Mouse (Mus musculus): ENCODE measurements at regions not wholly inside any gene's neighbourhood (a gene's known extent, or its start where the extent isn't known, plus 50 kb on each side); places are given as distances from the start of the nearest gene placed in this dataset.
A peak's percentile ranks its signal among the peaks of the same experiment; 100 is the strongest.
"Not testable (repeated sequence)": the region's sequence is repeated elsewhere in the genome, so short reads cannot be mapped to it uniquely, and the experiment has no call there.

DNA sequence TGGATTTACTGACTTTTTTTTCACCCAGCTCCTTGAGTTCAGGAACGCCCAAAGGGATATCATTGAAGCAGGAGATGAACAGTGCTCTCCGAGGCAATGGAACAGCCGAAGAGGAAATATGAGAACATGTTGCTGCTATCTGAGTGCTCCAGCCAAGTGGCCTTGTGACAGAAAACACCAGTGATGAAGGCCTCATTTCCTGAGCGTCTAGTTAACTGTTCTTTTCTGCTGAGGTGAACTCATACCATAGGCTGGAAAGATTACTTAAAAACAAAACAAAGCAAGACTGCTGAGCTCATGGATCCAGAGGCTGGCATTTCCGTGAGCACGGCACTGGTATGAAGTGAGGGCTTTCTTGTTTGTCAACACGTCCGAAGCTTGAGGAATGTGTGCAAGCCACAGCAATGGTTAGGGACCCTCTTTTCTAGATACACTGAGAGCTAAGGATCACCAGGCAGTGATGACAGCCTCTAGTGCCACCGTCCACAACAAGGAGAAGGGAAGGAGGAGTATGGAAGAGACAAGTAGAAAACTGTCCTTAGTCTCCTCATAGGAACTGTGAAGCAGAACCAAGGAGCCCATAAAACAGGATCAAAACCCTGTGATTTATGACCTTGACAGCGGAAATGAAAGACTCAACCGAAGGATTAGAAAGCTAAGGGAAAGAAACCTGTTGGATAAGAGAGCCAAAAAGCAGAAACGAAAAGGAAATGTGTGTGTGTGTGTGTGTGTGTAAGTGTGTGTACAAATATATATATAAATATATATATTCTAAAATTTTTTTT lies 200.4 kb downstream of the Fam43a start:
- Histone ChIP-seq H3K27me3 (replicated peaks; ENCODE audit: control insufficient read depth, insufficient read depth, low read length) (no peaks in the 10 kb centered on the region), H3K4me1 (replicated peaks; ENCODE audit: control insufficient read depth, insufficient read depth, low read length) (no peaks in the 10 kb centered on the region), H3K4me3 (ENCODE audit: low read depth, low read length) (no peak overlapping the region), H3K9ac (ENCODE audit: low read depth, low read length) (no peak overlapping the region), H3K4me2 (replicated peaks; ENCODE audit: low read depth) (no peak overlapping the region), H3K36me3 (ENCODE audit: control insufficient read depth, insufficient read depth) (no peaks in the 10 kb centered on the region), H3K27ac (ENCODE audit: low read depth, low read length) (no peak overlapping the region; the same call in 1 of the 2 replicates), H3K9me3 (ENCODE audit: control insufficient read depth) (no peaks in the 10 kb centered on the region)
- TF ChIP-seq CTCF (IDR thresholded peaks at IDR 0.05; ENCODE audit: low read depth), result no peak
- 50% methylated on average over 12 of the region's 12 CpGs for WGBS
- ATAC-seq, result no peak

DNA sequence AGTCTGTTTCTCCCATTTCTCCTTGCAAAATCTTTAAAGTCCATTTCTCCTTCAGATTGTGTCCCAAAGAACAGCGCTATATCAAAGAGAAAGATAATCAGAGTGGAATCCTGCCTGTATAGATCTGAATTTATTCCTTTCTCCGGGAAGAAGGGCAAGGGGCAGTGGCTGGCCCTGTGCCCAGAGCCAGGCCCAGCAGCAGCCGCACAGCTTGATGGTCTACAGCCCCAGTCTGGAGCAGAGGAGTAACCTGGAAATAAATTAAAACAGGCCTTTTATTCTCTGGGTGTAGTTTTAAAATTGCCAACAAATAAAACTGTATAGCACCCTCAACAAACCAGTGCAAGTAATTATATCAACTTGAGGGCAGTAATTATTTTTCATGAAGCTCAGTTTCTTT lies 204.5 kb downstream of the Fam43a start:
- H3K27me3 ChIP-seq (replicated peaks; ENCODE audit: control insufficient read depth, insufficient read depth, low read length), result no peaks in the 10 kb centered on the region
- TF ChIP-seq CTCF (IDR thresholded peaks at IDR 0.05; ENCODE audit: low read depth), result no peak
- H3K27ac ChIP-seq (ENCODE audit: low read depth, low read length), result no peak overlapping the region
- H3K9me3 ChIP-seq (ENCODE audit: control insufficient read depth), result no peaks in the 10 kb centered on the region
- no peak overlapping the region for H3K9ac ChIP-seq (ENCODE audit: low read depth, low read length)
- H3K4me3 ChIP-seq (ENCODE audit: low read depth, low read length), result no peak overlapping the region
- no peak for ATAC-seq
- WGBS, result 64% methylated on average over 3 of the region's 3 CpGs
- H3K4me2 ChIP-seq (replicated peaks; ENCODE audit: low read depth), result no peak overlapping the region
- no peaks in the 10 kb centered on the region for H3K4me1 ChIP-seq (replicated peaks; ENCODE audit: control insufficient read depth, insufficient read depth, low read length)
- no peaks in the 10 kb centered on the region for H3K36me3 ChIP-seq (ENCODE audit: control insufficient read depth, insufficient read depth)

DNA sequence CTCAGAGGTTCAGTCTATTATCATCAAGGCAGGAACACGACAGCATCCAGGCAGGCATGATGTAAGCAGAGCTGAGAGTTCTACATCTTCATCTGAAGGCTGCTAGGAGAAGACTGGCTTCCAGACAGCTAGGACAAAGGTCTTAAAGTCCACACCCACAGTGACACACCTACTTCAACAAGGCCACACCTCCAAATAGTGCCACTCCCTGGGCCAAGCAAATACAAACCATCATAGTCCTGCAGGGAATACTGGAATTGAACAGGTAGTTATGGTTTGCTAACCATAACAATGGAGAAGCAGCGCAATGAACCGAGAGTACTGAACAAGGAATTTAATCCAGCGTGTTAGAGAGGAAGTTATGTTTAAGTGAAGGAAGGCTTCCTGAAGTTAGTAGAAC lies 206.7 kb downstream of the Fam43a start:
- H3K4me2 ChIP-seq (replicated peaks; ENCODE audit: low read depth); H3K4me3 ChIP-seq (ENCODE audit: low read depth, low read length); H3K9me3 ChIP-seq (ENCODE audit: control insufficient read depth); H3K9ac ChIP-seq (ENCODE audit: low read depth, low read length); H3K27me3 ChIP-seq (replicated peaks; ENCODE audit: control insufficient read depth, insufficient read depth, low read length); H3K36me3 ChIP-seq (ENCODE audit: control insufficient read depth, insufficient read depth); H3K27ac ChIP-seq (ENCODE audit: low read depth, low read length); H3K4me1 ChIP-seq (replicated peaks; ENCODE audit: control insufficient read depth, insufficient read depth, low read length): not testable (repeated sequence)
- ATAC-seq, result peak; percentile 53; the same call in 1 of the 2 replicates
- WGBS, result 70% methylated on average over 4 of the region's 4 CpGs

DNA sequence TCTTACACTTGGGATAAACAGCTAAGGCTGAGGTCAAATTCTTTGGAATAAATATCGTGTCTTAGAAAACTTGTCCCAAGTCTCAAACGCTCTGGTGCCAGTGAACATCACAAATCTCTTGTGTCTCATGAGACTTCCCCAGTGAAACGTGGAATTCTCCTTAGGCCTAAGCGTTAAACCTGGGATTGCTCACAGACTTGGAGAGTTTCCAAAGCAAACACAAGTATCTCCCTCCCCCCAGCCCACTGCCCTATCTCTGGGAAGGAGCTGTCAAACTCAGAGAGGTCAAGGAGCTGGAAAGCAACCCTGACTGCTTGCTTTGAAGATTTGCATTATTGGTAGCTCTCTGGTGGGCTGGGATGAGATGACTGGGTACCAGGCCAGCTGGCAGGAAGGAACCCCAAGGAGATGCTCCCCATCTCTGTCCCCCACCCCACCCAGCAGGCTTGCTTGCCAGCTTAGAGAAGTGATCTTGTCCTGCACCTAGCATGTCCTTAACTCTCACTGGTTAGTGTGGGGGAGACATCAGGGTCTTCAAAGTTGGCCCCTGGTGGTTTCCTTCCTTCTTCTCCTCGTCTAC lies 219.1 kb downstream of the Fam43a start:
- Histone ChIP-seq H3K9ac (ENCODE audit: low read depth, low read length) (no peak overlapping the region), H3K27ac (ENCODE audit: low read depth, low read length) (no peak overlapping the region), H3K27me3 (replicated peaks; ENCODE audit: control insufficient read depth, insufficient read depth, low read length) (no peaks in the 10 kb centered on the region), H3K4me3 (ENCODE audit: low read depth, low read length) (no peak overlapping the region), H3K9me3 (ENCODE audit: control insufficient read depth) (no peaks in the 10 kb centered on the region), H3K36me3 (ENCODE audit: control insufficient read depth, insufficient read depth) (no peaks in the 10 kb centered on the region), H3K4me1 (replicated peaks; ENCODE audit: control insufficient read depth, insufficient read depth, low read length) (0 out of 2 replicates have a peak, but pooled peaks cover 6% of the 10 kb centered on the region), H3K4me2 (replicated peaks; ENCODE audit: low read depth) (no peak overlapping the region)
- 26% methylated on average over 5 of the region's 5 CpGs for WGBS
- no peak for ATAC-seq
- no peak for TF ChIP-seq CTCF (IDR thresholded peaks at IDR 0.05; ENCODE audit: low read depth)

DNA sequence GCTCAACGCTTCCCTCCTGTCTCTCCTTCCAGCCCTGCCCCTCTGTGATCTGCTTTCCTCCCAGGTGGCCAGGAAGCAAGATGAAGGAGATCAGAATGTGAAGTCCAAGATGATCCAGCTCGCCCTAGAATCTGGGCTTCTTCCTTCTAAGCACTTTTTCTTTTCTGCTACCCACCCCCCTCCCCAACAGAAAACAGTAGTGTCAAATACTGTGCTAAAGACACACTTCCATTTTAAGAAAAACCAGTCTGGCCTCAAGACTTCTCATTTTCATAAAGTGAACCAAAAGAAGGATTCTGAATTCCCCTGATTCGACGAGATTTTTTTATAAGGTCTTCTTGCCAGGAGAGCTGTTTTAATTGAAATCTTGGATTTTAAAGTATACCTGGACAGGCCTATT lies 219.8 kb downstream of the Fam43a start:
- 0 out of 2 replicates have a peak, but pooled peaks cover 6% of the 10 kb centered on the region for H3K4me1 ChIP-seq (replicated peaks; ENCODE audit: control insufficient read depth, insufficient read depth, low read length)
- 77% methylated on average over 4 of the region's 4 CpGs for whole genome bisulfite sequencing

DNA sequence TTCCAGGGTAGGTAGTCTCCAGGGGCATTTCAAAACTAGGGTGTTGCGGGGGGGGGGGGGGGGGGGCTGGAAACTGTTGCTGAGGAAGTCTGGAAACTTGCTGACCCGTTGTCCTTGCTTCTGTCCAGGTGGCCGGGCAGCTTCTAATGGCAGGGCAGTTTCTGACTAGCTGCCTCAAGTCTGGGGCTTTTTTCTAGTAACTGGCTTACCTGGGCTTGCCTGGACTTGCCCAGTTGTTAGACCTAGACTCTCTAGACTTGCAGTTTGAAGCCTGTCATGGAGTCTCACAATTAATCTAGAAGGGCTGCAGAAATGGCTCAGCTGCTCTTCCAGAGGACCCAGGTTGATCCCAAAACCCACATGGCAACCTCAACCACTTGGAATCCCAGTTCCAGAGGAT lies 220.7 kb downstream of the Fam43a start:
- no peak for TF ChIP-seq CTCF (IDR thresholded peaks at IDR 0.05; ENCODE audit: low read depth)
- whole genome bisulfite sequencing, result 93% methylated on average over 3 of the region's 3 CpGs

More for the DNA sequence above, 219.8 kb downstream of the Fam43a start:
- no peak for TF ChIP-seq CTCF (IDR thresholded peaks at IDR 0.05; ENCODE audit: low read depth)
- H3K4me2 ChIP-seq (replicated peaks; ENCODE audit: low read depth), result no peak overlapping the region
- no peaks in the 10 kb centered on the region for H3K36me3 ChIP-seq (ENCODE audit: control insufficient read depth, insufficient read depth)
- H3K27me3 ChIP-seq (replicated peaks; ENCODE audit: control insufficient read depth, insufficient read depth, low read length), result no peaks in the 10 kb centered on the region
- H3K4me3 ChIP-seq (ENCODE audit: low read depth, low read length), result no peak overlapping the region
- ATAC-seq, result no peak
- H3K27ac ChIP-seq (ENCODE audit: low read depth, low read length), result no peak overlapping the region
- H3K9ac ChIP-seq (ENCODE audit: low read depth, low read length), result no peak overlapping the region
- H3K9me3 ChIP-seq (ENCODE audit: control insufficient read depth), result no peaks in the 10 kb centered on the region

More for the DNA sequence above, 220.7 kb downstream of the Fam43a start:
- Histone ChIP-seq H3K36me3 (ENCODE audit: control insufficient read depth, insufficient read depth) (no peaks in the 10 kb centered on the region), H3K4me3 (ENCODE audit: low read depth, low read length) (no peak overlapping the region), H3K27me3 (replicated peaks; ENCODE audit: control insufficient read depth, insufficient read depth, low read length) (no peaks in the 10 kb centered on the region), H3K9ac (ENCODE audit: low read depth, low read length) (no peak overlapping the region), H3K4me2 (replicated peaks; ENCODE audit: low read depth) (no peak overlapping the region), H3K4me1 (replicated peaks; ENCODE audit: control insufficient read depth, insufficient read depth, low read length) (0 out of 2 replicates have a peak, but pooled peaks cover 6% of the 10 kb centered on the region), H3K27ac (ENCODE audit: low read depth, low read length) (no peak overlapping the region), H3K9me3 (ENCODE audit: control insufficient read depth) (no peaks in the 10 kb centered on the region)
- no peak for ATAC-seq

All from intestine, postnatal 0 days (tissue).